Mouse (Mus musculus) bone marrow macrophage, adult 2 months (primary cell): Measurements from ENCODE around the gene Skap1. TPM values are rescaled to one million over a fixed set of nuclear protein-coding genes. Genes with fewer than 3 reads are reported as not detected.

Source experiments
- H3K27ac ChIP-seq: 2 replicates; pipeline ENCODE4 v1.5.1; 2012; ENCODE audit warnings: low read depth, low read length; ENCODE audit not compliant: insufficient read depth
- H3K4me1 ChIP-seq: 2 replicates; pipeline ENCODE4 v1.6.1; 2012; ENCODE audit warnings: low read length; ENCODE audit not compliant: control insufficient read depth, insufficient read depth
- H3K4me3 ChIP-seq: 2 replicates; pipeline ENCODE4 v1.5.1; 2012; ENCODE audit warnings: mild to moderate bottlenecking, low read length, moderate library complexity; ENCODE audit not compliant: insufficient read depth
- CTCF ChIP-seq: IDR thresholded peaks from 2 replicates; pipeline ENCODE4 v1.5.1; 2012; ENCODE audit warnings: low read depth, mild to moderate bottlenecking, low read length, moderate library complexity
- POLR2A ChIP-seq: IDR thresholded peaks from 2 replicates; pipeline ENCODE4 v1.6.1; 2012; ENCODE audit warnings: mild to moderate bottlenecking, low read depth, low read length, borderline replicate concordance
- polyA plus RNA-seq: library from polyadenylated mRNA; stranded (reverse); fragments of >200 nt; gene quantifications from 2 replicates; pipeline ENCODE4 v1.2.4, GENCODE M21; 2012; ENCODE audit not compliant: missing spikeins, insufficient read depth, insufficient read length

Gene Skap1
- polyA plus RNA-seq: not detected in 2 replicates

- Histone ChIP-seq H3K27ac (no peak within 1 kb of the TSS), H3K4me1 (no peaks in the 10 kb centered on the region), H3K4me3 (no peak within 1 kb of the TSS)
- no peak for TF ChIP-seq POLR2A
- TF ChIP-seq CTCF: no peak
Observed at GRCm38 (mm10) chr11:96463986-96464715, at the start of gene Skap1. Gene Skap1, plus strand, starts transcription at chr11:96464593.

GRCm38 (mm10) chr11:96421074-96421473, 43.3 kb upstream of the Skap1 start:
- no peak for TF ChIP-seq CTCF
- Histone ChIP-seq H3K27ac (no peak overlapping the region), H3K4me3 (no peak overlapping the region), H3K4me1 (no peaks in the 10 kb centered on the region)

DNA sequence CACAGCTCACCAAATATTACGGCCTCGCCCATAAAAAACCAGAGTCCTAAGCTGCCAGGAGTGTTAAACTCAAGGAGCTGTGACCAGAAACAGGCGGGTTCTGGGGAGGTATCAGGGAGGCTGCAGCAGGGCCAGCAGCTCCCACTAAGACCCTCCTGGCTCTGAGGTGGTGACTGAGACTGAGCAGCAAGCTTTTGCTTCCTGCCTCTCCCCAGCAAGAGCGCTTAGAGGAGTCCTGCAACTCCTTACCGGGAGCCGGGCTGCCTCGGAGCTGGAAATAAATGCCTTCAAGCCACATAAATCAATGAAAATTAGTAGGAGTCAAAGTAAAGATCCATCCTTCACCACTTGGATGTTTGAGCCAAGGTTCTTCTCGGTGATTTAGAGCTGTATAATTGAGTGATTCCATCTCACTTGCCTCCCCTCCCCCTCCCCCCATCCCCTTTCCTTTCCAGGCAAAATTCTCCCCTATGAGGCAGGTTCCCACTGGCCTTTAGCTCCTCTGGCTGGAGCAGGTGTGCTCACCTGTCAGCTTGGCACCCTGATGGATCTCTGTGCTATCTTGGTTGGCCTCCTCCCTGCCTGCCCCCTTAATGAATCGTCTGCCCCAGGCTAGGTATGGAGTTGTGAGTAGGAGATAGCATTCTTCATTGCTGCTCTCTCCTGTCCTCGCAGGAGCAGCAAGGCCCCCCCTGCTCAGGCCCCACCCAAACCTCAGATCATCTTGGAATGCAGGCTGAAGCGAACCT, 42.7 kb upstream of the Skap1 start:
- Histone ChIP-seq H3K27ac (no peak overlapping the region), H3K4me3 (no peak overlapping the region), H3K4me1 (no peaks in the 10 kb centered on the region)
- TF ChIP-seq CTCF: no peak
- TF ChIP-seq POLR2A: no peak

- no peak overlapping the region for H3K4me3 ChIP-seq
- H3K4me1 ChIP-seq: no peaks in the 10 kb centered on the region
- no peak overlapping the region for H3K27ac ChIP-seq
- TF ChIP-seq POLR2A (no peak), CTCF (no peak)
Observed at GRCm38 (mm10) chr11:96425193-96425592, 39.2 kb upstream of the Skap1 start.

DNA sequence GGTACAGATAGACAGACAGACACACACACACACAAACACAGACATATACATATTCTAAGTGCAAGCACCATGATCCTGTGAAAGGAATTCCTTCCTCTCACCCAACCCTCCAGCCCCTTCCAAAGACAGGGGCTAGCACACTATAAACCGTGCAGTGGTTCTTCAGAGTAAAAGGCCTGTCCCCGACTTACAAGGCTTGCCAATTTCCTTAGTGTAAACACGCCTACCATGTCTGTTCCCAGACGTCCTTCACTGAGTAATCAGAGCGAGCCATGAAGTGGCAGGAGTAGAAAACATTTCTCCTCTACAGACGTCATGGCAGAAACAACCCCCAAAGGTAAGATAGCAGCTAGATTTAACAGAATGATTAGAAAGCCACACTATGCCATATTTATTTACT, 38.2 kb upstream of the Skap1 start:
- H3K4me3 ChIP-seq: no peak overlapping the region
- no peaks in the 10 kb centered on the region for H3K4me1 ChIP-seq
- TF ChIP-seq POLR2A: no peak
- TF ChIP-seq CTCF: no peak
- no peak overlapping the region for H3K27ac ChIP-seq

GRCm38 (mm10) chr11:96426805-96427204, 37.6 kb upstream of the Skap1 start:
- Histone ChIP-seq H3K4me3 (no peak overlapping the region), H3K27ac (no peak overlapping the region), H3K4me1 (no peaks in the 10 kb centered on the region)
- no peak for TF ChIP-seq CTCF
- TF ChIP-seq POLR2A: no peak

DNA sequence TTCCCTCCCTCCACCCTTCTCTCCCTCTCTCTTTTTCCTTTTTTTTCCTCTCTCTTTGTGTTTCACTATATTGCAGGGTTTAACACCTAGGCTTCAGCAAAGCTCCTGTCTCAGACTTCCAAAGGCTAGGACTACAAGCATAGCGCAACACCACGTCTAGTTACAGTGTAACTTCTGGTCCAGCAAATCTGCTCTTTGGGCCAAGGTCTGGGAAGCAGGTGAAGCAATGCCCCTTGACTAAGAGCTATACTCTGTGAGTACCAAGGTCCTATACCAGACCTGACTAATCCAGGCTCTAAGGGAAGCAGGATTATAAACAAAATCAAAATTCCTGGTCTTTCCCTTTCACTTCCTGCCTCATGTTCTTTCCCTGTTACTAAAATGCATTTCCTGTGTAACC, 35.3 kb upstream of the Skap1 start:
- H3K27ac ChIP-seq: no peak overlapping the region
- TF ChIP-seq POLR2A (no peak), CTCF (no peak)
- no peak overlapping the region for H3K4me3 ChIP-seq
- no peaks in the 10 kb centered on the region for H3K4me1 ChIP-seq

DNA sequence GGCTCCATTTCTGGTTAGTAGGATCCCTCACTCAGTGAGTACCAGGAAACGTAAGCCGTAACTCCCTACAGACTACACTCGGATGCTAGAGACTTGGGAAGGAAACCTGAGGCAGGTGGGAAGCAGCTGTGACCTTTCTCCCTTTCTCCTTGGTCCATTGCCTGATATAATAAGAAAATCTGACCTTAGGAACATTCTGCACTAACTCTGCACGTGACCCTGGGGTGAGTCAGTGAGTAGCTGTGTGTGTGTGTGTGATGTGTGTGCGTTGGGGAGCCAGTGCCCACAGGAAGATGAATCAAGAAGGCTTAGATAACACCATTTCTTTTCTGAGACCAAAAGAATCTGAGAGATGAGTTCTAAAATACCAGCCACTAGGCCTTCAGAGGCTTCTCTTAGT, 34.5 kb upstream of the Skap1 start:
- no peaks in the 10 kb centered on the region for H3K4me1 ChIP-seq
- TF ChIP-seq CTCF (no peak), POLR2A (no peak)
- H3K4me3 ChIP-seq: no peak overlapping the region
- H3K27ac ChIP-seq: no peak overlapping the region

- no peak overlapping the region for H3K4me3 ChIP-seq
- no peaks in the 10 kb centered on the region for H3K4me1 ChIP-seq
- H3K27ac ChIP-seq: no peak overlapping the region
- no peak for TF ChIP-seq CTCF
- no peak for TF ChIP-seq POLR2A
Observed at GRCm38 (mm10) chr11:96431871-96432270, 32.5 kb upstream of the Skap1 start.

GRCm38 (mm10) chr11:96434888-96435287, 29.5 kb upstream of the Skap1 start:
- TF ChIP-seq POLR2A: no peak
- no peak for TF ChIP-seq CTCF
- no peaks in the 10 kb centered on the region for H3K4me1 ChIP-seq
- no peak overlapping the region for H3K27ac ChIP-seq
- H3K4me3 ChIP-seq: no peak overlapping the region
